Mouse (Mus musculus) lung, postnatal 0 days (tissue): Measurements from ENCODE around the gene Lipa.

Source experiments
- CTCF ChIP-seq: IDR thresholded peaks from 2 replicates; pipeline ENCODE4 v1.5.1; 2016; ENCODE audit warnings: antibody characterized with exemption, mild to moderate bottlenecking
- EP300 ChIP-seq: IDR thresholded peaks from 2 replicates; pipeline ENCODE4 v1.6.1; 2016; ENCODE audit warnings: antibody characterized with exemption, mild to moderate bottlenecking, control low read depth

GRCm38 (mm10) chr19:34471703-34472102, 55.6 kb downstream of the Lipa start:
- TF ChIP-seq CTCF (no peak), EP300 (no peak)
